Mouse (Mus musculus): ENCODE measurements around the gene 4930512M02Rik. TPM values are rescaled to one million over a fixed set of nuclear protein-coding genes. Genes with fewer than 3 reads are reported as not detected.
"Not testable (repeated sequence)": the region's sequence is repeated elsewhere in the genome, so short reads cannot be mapped to it uniquely, and the experiment has no call there.

Gene 4930512M02Rik
- total RNA-seq (2022): not detected

DNA sequence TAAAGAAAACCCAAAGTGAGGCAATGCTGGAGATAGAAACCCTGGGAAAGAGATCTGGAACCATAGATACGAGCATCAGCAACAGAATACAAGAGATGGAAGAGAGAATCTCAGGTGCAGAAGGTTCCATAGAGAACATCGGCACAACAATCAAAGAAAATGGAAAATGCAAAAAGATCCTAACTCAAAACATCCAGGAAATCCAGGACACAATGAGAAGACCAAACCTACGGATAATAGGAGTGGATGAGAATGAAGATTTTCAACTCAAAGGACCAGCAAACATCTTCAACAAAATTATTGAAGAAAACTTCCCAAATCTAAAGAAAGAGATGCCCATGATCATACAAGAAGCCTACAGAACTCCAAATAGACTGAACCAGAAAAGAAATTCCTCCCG lies at the start of gene 4930512M02Rik:
Gene 4930512M02Rik (minus strand): TSS at position 101 of the 400 bp plus-strand sequence.
- not testable (repeated sequence) for DNase-seq (ENCODE audit: low spot score)

DNA sequence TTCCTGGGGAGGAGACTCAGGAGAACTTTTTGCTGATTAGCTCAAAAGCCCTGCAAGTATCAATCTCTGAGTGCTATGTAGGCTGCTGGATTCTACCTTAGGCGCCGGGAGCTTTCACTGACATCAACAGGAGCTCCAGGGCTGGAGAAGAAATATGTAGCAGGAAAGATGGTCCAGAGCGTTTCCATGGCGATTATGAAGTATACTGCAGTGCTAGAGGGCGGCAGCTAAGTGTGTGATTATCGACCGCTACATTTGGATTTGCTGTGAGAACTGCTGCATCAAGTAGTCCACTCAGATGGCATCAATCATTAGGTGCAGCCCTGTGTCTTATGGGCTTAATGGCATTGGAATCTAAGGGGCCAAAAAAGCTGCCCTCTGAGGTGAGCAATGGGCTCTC lies 49.5 kb upstream of the 4930512M02Rik start:
- no peak for DNase-seq (ENCODE audit: low spot score)

DNA sequence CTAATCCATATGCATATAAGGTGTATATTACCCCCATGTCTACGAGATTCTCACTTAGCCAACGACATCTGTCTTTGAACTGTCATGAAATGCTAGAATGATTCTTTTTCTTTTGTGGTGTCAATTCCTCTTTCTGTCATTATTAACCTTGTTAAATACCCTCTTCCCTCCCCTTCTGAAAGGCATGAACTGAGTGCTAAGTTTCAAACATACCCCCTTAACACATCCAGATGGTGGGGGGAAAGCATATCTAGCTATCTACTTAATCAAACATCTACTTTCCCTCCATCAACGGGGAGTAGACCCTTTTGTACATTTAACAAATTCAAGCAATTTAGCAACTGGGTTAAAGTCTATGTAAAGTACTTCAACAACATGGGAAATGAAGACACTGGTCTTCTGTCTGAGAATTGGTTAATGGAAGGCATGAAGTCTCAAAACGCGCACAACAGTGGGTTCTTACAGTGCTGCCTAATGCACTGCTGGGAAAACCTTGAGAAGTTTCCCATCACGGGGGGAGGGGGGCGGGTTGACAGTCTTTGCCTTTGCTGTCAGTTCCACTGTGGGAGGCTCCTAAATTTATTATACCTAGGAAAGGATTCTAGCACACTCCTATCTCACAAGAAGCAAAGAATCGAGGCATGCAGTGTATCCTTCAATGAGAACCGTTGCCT lies 48.6 kb upstream of the 4930512M02Rik start:
- no peak for DNase-seq (ENCODE audit: low spot score)

DNA sequence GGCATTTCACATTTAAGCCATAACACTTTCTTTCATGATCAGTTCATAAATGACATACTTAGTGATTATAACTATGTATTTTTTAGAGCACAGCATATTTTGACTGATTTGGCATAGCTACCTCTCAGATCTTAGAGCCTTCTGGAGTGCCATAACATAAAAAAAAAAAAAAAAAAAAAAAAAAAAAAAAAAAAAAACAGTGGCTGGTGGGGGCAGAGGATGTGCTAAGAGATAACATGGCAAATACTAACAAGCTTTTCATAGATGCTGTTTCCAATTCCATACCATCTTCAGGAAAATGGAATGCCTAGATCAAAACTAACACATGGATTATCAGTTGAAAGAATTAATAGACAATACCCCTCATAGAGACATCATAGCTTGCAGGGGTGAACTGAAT lies 47.4 kb upstream of the 4930512M02Rik start:
- DNase-seq (ENCODE audit: low spot score): no peak

DNA sequence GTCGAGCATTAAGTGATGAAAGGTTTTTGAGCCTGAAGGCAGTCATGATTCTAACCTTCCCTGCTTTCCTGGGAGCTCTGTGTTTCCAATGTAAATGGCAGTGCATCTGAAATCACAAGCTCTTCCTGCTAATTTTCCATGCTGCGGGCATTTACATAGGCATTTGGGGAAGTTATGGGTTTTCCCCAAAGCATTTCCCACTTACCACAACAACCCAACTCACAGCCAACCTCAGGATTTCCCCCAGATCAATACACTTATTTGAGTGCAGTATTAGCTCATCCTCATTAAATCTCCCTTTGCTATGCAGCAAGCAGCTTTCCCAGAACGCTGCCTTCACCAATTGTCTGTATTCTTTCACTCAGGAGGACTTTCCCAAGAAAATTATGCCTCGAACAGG lies 45.3 kb upstream of the 4930512M02Rik start:
- DNase-seq (ENCODE audit: low spot score): no peak

DNA sequence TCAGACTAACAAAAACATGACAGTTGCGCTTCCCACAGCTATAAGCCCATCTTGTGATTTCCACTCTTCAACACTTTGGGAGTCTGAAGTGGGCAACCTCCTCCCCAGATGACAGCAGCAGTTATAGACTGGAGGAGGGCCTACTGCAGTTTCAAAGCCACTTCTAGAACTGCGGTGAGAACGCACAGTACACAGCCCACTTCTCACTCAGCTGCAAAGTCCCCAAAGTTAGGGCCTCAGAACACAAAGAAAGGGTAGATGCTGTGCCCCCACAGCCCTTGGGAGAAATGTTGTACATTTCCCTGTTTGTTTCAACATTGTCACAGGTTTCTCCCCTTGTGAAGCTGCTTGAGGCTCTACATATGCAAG lies 40.3 kb upstream of the 4930512M02Rik start:
- DNase-seq (ENCODE audit: low spot score): no peak

DNA sequence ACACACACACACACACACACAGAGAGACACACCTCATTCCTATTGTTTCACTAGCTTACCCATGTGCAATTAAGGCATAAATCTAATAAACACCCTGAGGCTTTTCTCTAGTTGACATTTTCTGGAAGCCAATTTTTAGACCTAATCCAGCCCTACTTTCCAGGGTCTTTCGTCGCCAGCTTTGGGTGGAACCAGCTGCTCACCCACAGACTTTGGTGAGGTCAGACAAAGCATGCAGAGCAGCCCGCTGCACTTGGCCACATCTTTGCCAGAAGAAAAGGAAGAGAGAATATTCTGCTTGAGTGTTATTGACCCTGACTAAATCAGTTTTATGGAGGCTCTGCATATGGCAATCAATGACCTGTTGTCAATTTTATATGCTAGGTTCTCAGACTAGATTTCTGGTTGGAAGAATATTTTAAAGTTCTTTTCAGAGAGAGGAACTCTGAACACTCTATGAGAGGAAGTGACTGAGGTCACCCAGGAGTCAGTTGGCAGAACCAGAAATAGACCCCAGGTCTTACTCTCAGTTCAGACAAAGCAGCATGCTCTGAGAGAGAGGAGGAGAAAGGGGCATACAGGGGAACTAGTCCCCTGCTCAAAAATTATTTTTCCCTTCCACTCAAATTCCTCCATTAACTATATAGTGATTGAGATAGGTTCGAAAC lies 39.8 kb upstream of the 4930512M02Rik start:
- no peak for DNase-seq (ENCODE audit: low spot score)

DNA sequence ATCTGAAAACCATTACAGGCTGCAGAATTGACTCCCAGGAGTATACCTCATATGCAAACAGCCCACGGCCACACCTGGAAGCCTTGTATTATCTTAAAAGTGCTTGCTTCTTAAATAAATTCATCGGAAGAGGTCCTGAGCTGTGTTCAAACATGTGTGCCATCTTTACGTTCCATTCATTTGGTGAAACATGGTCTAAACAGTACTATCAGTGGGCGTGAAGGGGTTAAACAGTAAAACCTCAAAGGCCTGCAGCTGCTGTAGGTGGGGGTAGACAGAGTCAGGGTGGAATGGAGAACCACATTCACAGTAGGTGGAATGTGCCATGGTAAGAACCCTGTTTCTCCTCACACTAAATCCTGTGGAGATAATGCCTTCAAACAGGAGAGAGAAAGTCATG lies 33.0 kb upstream of the 4930512M02Rik start:
- DNase-seq (ENCODE audit: low spot score): no peak

DNA sequence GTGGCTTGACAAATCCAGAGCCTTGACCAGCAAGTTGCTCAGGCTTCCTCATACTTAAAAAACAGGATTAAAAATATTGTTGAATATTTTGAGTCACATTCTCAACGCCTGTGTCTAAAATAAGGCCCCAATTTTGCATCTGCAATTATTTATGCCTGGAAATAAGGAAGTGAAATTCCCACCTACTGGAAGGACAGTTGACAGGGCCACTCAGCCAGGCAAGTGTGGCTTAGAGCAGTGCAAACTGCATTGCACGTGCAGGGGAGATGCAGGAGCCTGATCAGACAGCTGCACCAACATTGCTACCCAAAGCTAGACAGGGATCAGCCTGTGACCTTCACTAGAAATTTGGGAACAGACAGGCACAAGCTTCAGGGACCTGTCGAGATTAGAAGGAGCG lies 31.2 kb upstream of the 4930512M02Rik start:
- no peak for DNase-seq (ENCODE audit: low spot score)

DNA sequence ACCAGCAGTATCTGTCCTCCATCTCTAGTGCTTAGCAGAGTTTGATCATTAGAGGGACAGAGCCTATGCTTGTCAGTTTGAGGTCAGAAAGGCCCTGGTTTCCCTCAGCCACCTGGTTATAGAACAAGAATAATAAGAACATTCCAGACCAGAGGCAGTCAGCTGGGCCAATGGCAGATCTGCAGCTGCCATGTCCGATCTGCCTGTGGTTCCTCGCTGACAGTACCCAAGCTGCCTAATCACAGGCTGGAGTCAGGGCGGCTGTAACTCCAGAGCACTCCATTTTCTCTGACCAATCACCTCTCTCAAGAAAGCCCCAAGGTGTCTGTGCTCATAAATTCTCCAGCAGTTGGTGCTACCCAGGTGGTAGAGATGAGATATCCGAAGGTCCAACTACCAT lies 30.0 kb upstream of the 4930512M02Rik start:
- no peak for DNase-seq (ENCODE audit: low spot score)

DNA sequence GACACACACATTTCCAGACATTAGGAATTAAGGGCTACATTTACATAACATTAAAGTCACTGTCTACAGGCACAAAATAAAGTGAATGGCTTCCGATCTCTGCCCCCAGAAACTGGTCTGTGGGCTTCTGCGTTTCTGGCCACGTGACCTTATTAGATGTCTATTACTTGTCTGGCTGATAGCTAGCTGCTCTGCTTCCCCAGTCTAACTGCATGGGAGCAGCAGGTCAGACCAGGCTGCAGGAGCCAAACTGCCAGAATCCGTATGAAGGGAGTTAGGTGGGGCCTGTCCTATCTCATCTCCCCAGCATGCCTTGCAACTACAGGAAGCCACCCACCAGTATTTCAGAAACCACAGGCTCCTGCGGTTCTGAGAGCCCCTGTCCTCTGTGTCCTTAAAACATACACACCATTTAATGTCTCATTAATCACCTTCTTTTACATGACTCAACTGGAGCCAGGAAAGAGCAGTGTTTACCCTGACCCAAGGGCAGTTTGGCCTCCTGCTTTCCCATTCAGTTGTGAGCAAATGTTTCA lies 29.4 kb upstream of the 4930512M02Rik start:
- no peak for DNase-seq (ENCODE audit: low spot score)

DNA sequence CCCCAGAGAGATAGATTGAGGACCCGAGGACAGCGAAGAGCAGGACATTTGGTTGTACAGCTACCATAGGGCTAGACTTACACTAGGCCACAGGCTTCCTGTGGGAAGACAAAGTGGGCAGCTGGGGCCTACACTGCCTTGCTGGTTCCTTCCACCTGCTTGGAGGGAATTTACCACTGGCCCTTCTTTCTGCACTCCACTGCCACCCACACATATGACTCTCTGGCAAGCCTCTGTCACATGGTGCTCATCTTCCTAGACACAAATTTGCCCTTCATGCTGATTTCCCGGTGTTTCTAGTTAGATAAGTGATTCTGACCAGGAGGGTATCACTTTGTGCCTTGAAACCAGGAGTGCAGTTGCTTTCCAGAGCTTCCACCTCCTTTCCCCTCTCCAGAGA lies 28.8 kb upstream of the 4930512M02Rik start:
- no peak for DNase-seq (ENCODE audit: low spot score)

DNA sequence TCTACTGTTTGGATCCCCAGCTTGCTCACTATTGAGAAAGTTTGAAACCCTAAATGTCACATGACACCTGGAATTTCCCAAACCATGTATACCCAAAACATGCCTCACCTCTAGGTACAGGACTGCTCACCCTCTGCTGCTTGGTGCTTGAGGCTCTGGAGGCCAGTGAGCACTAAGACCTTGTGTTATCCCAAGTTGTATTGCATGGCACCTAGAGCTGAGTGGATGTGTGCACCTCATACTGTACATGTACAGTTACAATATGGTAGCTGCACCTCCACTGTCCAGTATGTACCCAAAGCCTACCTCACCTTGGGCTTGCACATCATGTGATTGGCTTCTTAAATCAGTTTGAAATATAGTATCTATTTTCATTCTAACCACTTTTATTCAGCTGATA lies 16.7 kb upstream of the 4930512M02Rik start:
- no peak for DNase-seq (ENCODE audit: low spot score)

DNA sequence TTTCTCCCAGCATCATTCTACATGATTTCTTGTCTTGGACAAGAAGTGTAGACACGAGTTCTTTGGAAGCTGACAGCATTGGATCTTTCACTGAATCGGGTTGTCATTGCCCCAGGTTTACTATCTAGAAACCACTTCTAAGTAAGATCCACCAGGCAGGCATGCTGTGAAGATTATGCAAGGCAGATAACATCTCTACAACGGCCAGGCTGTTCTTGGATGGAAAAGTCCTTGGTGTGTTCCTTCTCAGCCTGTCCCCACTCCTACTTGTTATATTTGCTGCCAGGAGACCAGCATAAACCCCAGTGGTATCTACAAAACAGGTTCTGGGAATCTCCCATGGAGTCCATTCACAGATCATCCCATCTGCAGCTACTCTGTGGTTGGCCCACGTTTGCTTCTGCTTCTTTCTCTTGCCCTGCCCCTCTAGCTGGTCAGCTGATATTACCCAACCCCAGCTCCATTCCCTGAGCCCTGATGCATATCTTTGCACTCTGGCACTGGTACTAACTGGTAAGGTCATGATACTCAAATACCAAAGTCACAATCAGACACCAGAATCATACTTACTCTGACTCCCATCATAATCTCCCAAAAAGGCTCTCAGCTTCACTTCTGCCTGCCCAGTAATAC lies 3.4 kb downstream of the 4930512M02Rik start:
- DNase-seq (ENCODE audit: low spot score): no peak

DNA sequence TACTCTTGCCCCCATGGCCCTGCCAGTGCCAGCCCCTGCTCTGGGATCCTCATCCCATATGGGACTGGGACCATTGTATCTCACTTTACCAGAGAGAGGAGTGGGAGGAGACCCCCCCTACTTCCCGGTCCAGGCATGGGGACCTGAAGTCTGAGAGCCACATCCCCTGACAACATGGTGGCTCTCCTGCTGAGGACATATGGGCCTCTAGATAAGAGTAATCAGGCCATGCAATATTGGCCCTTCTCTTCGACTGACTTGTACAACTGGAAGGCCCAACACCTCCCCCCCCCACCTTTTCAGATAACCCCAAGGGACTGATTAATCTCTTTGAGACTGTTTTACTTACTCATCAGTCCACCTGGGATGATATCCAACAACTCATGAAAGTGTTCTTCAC lies 18.4 kb downstream of the 4930512M02Rik start:
- no peak for DNase-seq (ENCODE audit: low spot score)

DNA sequence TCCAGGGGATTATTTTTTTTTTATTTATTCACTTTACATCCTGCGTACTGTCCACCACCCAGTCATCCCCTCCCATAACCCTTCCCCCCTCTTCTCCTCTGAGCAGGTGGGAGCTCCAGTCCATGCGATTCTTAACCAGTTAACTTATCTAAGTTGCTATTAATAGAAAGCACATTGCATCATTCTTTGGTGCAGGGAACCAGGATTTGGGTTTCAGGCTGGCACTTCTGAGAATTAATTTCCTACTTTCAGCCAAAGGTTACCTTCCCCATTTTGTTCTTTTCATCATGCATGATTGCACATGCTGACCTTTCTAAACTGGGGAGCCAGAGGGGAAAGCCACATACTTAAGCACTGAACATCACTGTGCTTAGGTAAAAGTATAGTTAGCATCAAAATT lies 40.3 kb downstream of the 4930512M02Rik start:
- DNase-seq (ENCODE audit: low spot score): no peak

DNA sequence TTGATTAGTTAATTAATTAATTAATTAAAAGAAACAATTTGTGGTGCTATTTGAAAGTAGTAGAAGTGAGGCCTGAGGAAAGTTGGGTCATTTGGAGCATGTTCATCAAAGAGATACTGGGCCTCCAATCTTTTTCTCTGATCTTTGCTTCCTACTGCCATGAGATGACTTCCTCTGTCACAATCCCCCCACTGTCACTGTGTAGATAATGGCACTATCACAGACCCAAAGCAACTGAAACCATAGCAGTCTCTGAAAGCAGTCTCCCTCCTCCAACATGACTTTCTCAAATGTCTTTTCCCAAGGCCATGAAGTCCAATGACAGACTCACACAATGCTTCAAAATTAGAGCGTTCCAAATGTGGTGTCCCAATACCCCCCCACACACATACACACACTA lies 41.2 kb downstream of the 4930512M02Rik start:
- no peak for DNase-seq (ENCODE audit: low spot score)

DNA sequence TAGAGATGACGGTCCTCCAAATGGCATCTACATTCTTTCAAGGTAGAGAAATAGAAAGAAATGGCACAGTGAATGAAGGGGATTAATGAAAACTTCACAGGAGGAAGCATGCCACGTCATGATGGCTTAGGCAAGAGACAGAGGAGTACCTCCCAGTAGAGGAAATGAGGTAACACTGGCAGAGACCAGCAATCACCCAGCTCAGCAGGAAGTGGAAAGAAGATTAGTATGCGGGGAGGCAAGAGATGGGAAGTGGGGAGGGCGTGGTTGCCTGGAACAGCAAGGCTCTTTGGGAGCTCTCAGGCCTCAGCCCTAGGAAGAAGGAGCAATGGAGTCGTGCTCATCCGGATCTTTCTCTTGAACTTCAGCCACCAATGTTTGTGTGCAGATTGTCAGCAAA lies 53.9 kb downstream of the 4930512M02Rik start:
- DNase-seq (ENCODE audit: low spot score): no peak

DNA sequence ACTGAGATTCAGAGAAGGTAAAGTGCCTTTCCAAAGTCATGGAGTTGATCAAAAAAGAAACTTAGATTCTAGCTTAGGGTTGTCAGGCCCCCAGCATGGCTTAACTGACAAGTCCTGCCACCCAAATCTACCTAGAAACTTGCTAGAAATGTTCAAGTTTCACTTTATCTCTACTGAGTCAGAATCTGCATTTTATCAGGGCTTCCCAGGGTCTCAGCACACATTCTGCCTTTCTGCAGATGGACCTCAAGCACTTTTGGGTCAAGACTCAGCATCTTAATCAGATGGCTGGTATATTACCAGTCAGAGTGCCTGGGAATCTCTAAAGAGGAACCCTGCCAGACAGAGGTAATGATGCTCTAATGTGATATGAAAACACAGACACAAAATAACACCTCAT lies 56.9 kb downstream of the 4930512M02Rik start:
- no peak for DNase-seq (ENCODE audit: low spot score)

DNA sequence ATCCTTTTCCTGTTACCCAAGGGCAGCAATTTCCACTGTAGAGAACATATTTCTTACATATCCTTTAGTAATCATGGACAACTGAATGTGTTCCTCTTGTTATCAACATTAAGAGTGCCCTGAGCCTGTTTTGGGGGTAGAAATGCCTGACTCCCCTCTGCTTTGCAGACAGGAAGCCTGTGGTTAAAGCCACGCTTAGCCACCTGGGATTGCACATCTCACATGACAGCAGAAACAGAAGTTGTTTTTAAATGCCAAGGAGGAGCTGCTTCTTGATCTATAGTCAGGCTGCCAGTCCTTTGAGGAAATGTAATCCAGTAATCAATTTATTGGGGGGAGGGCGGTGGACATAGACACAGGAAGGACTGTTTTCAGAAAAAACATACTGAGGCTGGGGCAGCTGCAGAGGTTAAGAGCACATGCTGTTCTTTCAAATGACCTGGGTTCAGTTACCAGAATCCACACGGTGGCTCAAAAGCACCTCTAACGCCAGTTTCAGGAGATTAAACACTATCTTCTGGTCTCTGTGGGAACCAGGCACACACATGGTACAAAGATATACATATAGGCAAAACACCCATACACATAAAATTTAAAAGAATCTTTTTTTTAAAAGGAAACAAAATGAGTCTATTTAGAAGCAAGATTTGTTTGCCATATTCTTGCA lies 58.0 kb downstream of the 4930512M02Rik start:
- DNase-seq (ENCODE audit: low spot score): no peak

DNA sequence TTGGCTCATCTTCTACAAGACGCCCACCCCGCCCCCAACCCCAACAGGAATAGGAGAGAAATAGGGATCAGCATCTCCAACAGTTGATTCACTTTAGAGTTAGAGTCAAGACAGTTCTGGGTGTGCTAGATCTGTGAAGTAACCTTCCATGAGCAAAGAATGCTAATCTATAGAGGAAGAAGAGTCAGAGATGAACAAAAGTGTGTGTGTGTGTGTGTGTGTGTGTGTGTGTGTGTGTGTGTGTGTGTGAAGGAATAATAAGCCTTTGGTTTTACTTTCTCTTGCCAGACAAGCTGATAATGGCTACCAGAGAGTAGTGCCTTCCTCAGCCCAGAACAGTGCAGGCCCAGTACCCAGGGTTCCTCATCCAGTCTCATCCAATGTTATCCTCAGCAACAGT lies 59.6 kb downstream of the 4930512M02Rik start:
- no peak for DNase-seq (ENCODE audit: low spot score)

DNA sequence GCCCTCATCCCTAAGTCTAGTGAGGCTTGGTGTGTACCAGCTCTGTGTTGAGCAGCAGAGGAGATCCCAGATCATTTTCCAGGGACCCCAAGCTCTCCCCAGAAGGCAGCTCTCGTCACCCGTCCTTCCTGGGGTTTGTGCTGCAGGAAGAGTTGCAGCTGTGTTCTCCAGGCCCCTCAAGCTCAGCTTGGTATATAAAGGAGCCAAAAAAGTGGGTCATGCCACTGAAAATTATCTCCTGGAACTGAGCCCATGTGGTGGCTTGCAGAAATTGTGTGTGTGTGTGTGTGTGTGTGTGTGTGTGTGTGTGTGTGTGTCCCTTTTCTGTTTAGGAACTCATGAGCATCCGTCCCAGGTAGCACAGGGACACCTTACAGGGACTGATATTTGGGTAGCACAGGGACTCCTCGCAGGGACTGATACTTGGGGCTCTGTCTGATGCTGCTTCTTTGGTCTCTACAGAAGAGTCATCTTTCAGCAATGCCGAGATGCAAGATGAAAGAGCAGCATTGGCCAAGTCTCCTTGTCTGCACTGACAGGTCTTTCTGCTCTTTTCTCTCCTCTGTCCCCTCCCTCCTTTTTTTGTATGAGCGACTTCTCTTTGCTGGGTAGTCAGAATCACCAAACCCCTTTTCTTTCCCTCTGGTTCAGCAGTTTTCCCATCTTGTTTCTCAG lies 62.4 kb downstream of the 4930512M02Rik start:
- no peak for DNase-seq (ENCODE audit: low spot score)

All from heart, adult 8-10 months (tissue).